Comparison of ENCODE assay signal across 15 mouse cellular contexts in genomic region chr4:150771922-150772651, GRCm38 (mm10).
DNase-seq lines count a peak whose midpoint lies in the region; ATAC-seq and TF ChIP-seq lines count a peak whose summit lies in the region.
"Had no signal": no experiment of that assay in that cellular context is flagged by ENCODE, and none has a peak within 500 bp of the region (broad histone marks: within the 10 kb centered on the region; RNA-seq: fewer than 3 reads in every experiment).

No protein-coding gene starts in this region.

- peak; percentile 69 for DNase-seq in gastrocnemius, adult 2 months
- DNase-seq in gastrocnemius, postnatal 4 days (ENCODE audit: low spot score in 2 of 2), result no peak
- DNase-seq in embryo, embryonic 11 days, result peak; percentile 33
- peak; percentile 61 for DNase-seq in heart, postnatal 25 days (ENCODE audit: low spot score)
- peak; percentile 79 for DNase-seq in kidney, postnatal 14 days
- no peak for DNase-seq in Muller cell, postnatal 12 days (ENCODE audit: inconsistent ontology term)
- no peak for DNase-seq in midbrain, postnatal 0 days (ENCODE audit: low spot score)
- DNase-seq: B cell, adult 2 months; cerebellum, adult 9-11 months had no signal

- H3K4me2 ChIP-seq in midbrain, postnatal 0 days (ENCODE audit: low read depth, low read length, poor library complexity, severe bottlenecking), result no peak overlapping the region
- H3K4me2 ChIP-seq in intestine, embryonic 16.5 days (ENCODE audit: low read depth, low read length), result no peak overlapping the region
- H3K4me2 ChIP-seq: embryonic facial prominence, embryonic 15.5 days; neural tube, embryonic 15.5 days had no signal

- ATAC-seq in midbrain, postnatal 0 days (ENCODE audit: low FRiP score), result no peak
- no peak for ATAC-seq in intestine, embryonic 16.5 days
- ATAC-seq: forebrain, embryonic 14.5 days; hindbrain, embryonic 16.5 days had no signal

- H3K4me1 ChIP-seq in midbrain, postnatal 0 days (ENCODE audit: insufficient read depth, low read length), result no peaks in the 10 kb centered on the region
- H3K4me1 ChIP-seq in intestine, embryonic 16.5 days (ENCODE audit: control insufficient read depth, insufficient read depth, low read length), result no peaks in the 10 kb centered on the region
- H3K4me1 ChIP-seq: neural tube, embryonic 15.5 days had no signal

- H3K9me3 ChIP-seq in midbrain, postnatal 0 days (ENCODE audit: low read length), result 0 out of 2 replicates have a peak, but pooled peaks cover 4% of the 10 kb centered on the region
- H3K9me3 ChIP-seq in intestine, embryonic 16.5 days (ENCODE audit: control insufficient read depth, low read length), result peaks cover 7% of the 10 kb centered on the region; the same call in 1 of the 2 replicates
- H3K9me3 ChIP-seq: embryonic facial prominence, embryonic 15.5 days had no signal

- 75% methylated on average over 6 of the region's 6 CpGs for WGBS in midbrain, postnatal 0 days
- 78% methylated on average over 6 of the region's 6 CpGs for WGBS in intestine, embryonic 16.5 days

- no peak overlapping the region for H3K9ac ChIP-seq in midbrain, postnatal 0 days (replicated peaks; ENCODE audit: low read length, poor library complexity, severe bottlenecking)
- no peak overlapping the region for H3K9ac ChIP-seq in intestine, embryonic 16.5 days (ENCODE audit: low read depth, low read length)
- H3K9ac ChIP-seq: embryonic facial prominence, embryonic 15.5 days; neural tube, embryonic 15.5 days had no signal

- H3K36me3 ChIP-seq in midbrain, postnatal 0 days (ENCODE audit: insufficient read depth, low read length), result no peaks in the 10 kb centered on the region
- H3K36me3 ChIP-seq in intestine, embryonic 16.5 days (ENCODE audit: control insufficient read depth, insufficient read depth, low read length), result no peaks in the 10 kb centered on the region
- H3K36me3 ChIP-seq: embryonic facial prominence, embryonic 15.5 days; G1E; neural tube, embryonic 15.5 days had no signal

- TF ChIP-seq CTCF in gastrocnemius, adult 2 months (IDR thresholded peaks at IDR 0.05), result no peak
- no peak for TF ChIP-seq CTCF in midbrain, postnatal 0 days (IDR thresholded peaks at IDR 0.05)

- no peaks in the 10 kb centered on the region for H3K27me3 ChIP-seq in midbrain, postnatal 0 days (ENCODE audit: insufficient read depth, low read length)
- no peaks in the 10 kb centered on the region for H3K27me3 ChIP-seq in intestine, embryonic 16.5 days (replicated peaks; ENCODE audit: control insufficient read depth, insufficient read depth, low read length)
- H3K27me3 ChIP-seq: embryonic facial prominence, embryonic 15.5 days; neural tube, embryonic 15.5 days had no signal

- H3K4me3 ChIP-seq in gastrocnemius, adult 2 months, result no peak overlapping the region
- no peak overlapping the region for H3K4me3 ChIP-seq in midbrain, postnatal 0 days (ENCODE audit: low read depth, low read length)
- H3K4me3 ChIP-seq in intestine, embryonic 16.5 days (ENCODE audit: low read length), result no peak overlapping the region
- H3K4me3 ChIP-seq: embryonic facial prominence, embryonic 15.5 days; neural tube, embryonic 15.5 days had no signal

- peak overlapping the region; percentile 75 for H3K27ac ChIP-seq in gastrocnemius, adult 2 months
- H3K27ac ChIP-seq in midbrain, postnatal 0 days (ENCODE audit: low read depth, low read length), result no peak overlapping the region
- H3K27ac ChIP-seq in intestine, embryonic 16.5 days (ENCODE audit: low read length), result no peak overlapping the region
- H3K27ac ChIP-seq: embryonic facial prominence, embryonic 15.5 days; neural tube, embryonic 15.5 days had no signal

- intact Hi-C loops in gastrocnemius, adult 2 months (cut with DNase I), result loop anchor here (5.0 kb wide), 1 partner anchor 65 kb away; no protein-coding TSS in a partner anchor
- intact Hi-C loops in heart, postnatal 25 days (cut with DNase I), result no loop called here

Comparison
In these comparisons a context has a peak if more than half of its experiments do, and no peak if none do; other contexts are left out.
1. DNase-seq: peak in gastrocnemius, adult 2 months (single experiment), embryo, embryonic 11 days (single experiment), heart, postnatal 25 days (single experiment) and kidney, postnatal 14 days (single experiment); none in gastrocnemius, postnatal 4 days (0 of 2), Muller cell, postnatal 12 days (single experiment) and midbrain, postnatal 0 days (single experiment).